Mouse (Mus musculus) heart, embryonic 11.5 days (tissue): ENCODE measurements around the gene Cish. TPM values are rescaled to one million over a fixed set of nuclear protein-coding genes. Genes with fewer than 3 reads are reported as not detected.
"Not testable (repeated sequence)": the region's sequence is repeated elsewhere in the genome, so short reads cannot be mapped to it uniquely, and the experiment has no call there.

Source experiments
- ATAC-seq: fragments of 200-750 bp; cut with Nextera tagmentation; replicated peaks from 2 replicates; pipeline ENCODE4 v1.8.0; 2017; ENCODE audit warnings: moderate library complexity; ENCODE audit not compliant: insufficient number of reproducible peaks, low FRiP score, low TSS enrichment
- H3K27ac ChIP-seq: fragments of 300-500 bp; sonication (generic); 2 replicates; pipeline ENCODE4 v1.5.1; 2014; ENCODE audit warnings: mild to moderate bottlenecking, low read depth, low read length
- H3K27me3 ChIP-seq: fragments of 300-500 bp; sonication (generic); 2 replicates; pipeline ENCODE4 v1.6.1; 2014; ENCODE audit warnings: mild to moderate bottlenecking, low read length, mixed read lengths; ENCODE audit not compliant: control insufficient read depth, insufficient read depth
- H3K36me3 ChIP-seq: fragments of 300-500 bp; sonication (generic); 2 replicates; pipeline ENCODE4 v1.6.1; 2014; ENCODE audit warnings: mild to moderate bottlenecking, low read length, moderate library complexity, mixed read lengths; ENCODE audit not compliant: control insufficient read depth, insufficient read depth
- H3K4me1 ChIP-seq: fragments of 300-500 bp; sonication (generic); 2 replicates; pipeline ENCODE4 v1.6.1; 2014; ENCODE audit warnings: low read length; ENCODE audit not compliant: control insufficient read depth, insufficient read depth
- H3K4me2 ChIP-seq: fragments of 300-500 bp; sonication (generic); 2 replicates; pipeline ENCODE4 v1.6.1; 2014; ENCODE audit warnings: mild to moderate bottlenecking, moderate library complexity
- H3K4me3 ChIP-seq: fragments of 300-500 bp; sonication (generic); 2 replicates; pipeline ENCODE4 v1.5.1; 2014; ENCODE audit warnings: low read depth, low read length
- H3K9ac ChIP-seq: fragments of 300-500 bp; sonication (generic); 2 replicates; pipeline ENCODE4 v1.6.1; 2014; ENCODE audit warnings: mild to moderate bottlenecking, low read depth, low read length, moderate library complexity
- H3K9me3 ChIP-seq: fragments of 300-500 bp; sonication (generic); replicated peaks from 2 replicates; pipeline ENCODE4 v1.6.1; 2016; ENCODE audit warnings: low read length; ENCODE audit not compliant: control insufficient read depth
- WGBS: fragments of 180-500 bp; shearing (Covaris S2); extraction: QIAGEN DNeasy Blood & Tissue Kit; methylation state at CpG from one replicate; pipeline ENCODE4 v1.1.7; 2014; ENCODE audit not compliant: insufficient replicate concordance; 5-methylcytosine and 5-hydroxymethylcytosine counted together
- polyA plus RNA-seq: library from polyadenylated mRNA; unstranded; fragments of >200 nt; fragmentation: Nextera tagmentation; extraction: Ambion mirVana; gene quantifications from 2 replicates; pipeline ENCODE4 v1.2.1, GENCODE M21; 2014

The Cish gene
- polyA plus RNA-seq, 1 experiment from 2014 or later: 7.7 TPM

- H3K27ac ChIP-seq: peak overlapping the region; percentile 57; the same call in 1 of the 2 replicates
These were observed 7.4 kb downstream of the Cish start for GRCm38 (mm10) chr9:107303121-107303820.

GRCm38 (mm10) chr9:107303900-107304299 lies 8.1 kb downstream of the Cish start:
- 76% methylated on average over 5 of the region's 5 CpGs for WGBS
- ATAC-seq: no peak
- Histone ChIP-seq H3K9ac (no peak overlapping the region), H3K9me3 (no peaks in the 10 kb centered on the region), H3K36me3 (0 out of 2 replicates have a peak, but pooled peaks cover 7% of the 10 kb centered on the region), H3K27ac (no peak overlapping the region), H3K4me3 (no peak overlapping the region), H3K4me2 (no peak overlapping the region), H3K4me1 (peaks cover 49% of the 10 kb centered on the region), H3K27me3 (no peaks in the 10 kb centered on the region)

More at GRCm38 (mm10) chr9:107303121-107303820, 7.4 kb downstream of the Cish start:
- Histone ChIP-seq H3K4me1 (peaks cover 54% of the 10 kb centered on the region), H3K9me3 (no peaks in the 10 kb centered on the region), H3K27me3 (no peaks in the 10 kb centered on the region), H3K9ac (0 out of 2 replicates have a peak overlapping the region, but pooled peaks have one; percentile 39), H3K4me2 (no peak overlapping the region), H3K36me3 (0 out of 2 replicates have a peak, but pooled peaks cover 7% of the 10 kb centered on the region), H3K4me3 (no peak overlapping the region)
- no peak for ATAC-seq
- 65% methylated on average over 9 of the region's 9 CpGs for WGBS

- no peak for ATAC-seq
- peaks cover 49% of the 10 kb centered on the region for H3K4me1 ChIP-seq
- H3K36me3 ChIP-seq: 0 out of 2 replicates have a peak, but pooled peaks cover 7% of the 10 kb centered on the region
- 78% methylated on average over 3 of the region's 3 CpGs for WGBS
- no peak overlapping the region for H3K4me3 ChIP-seq
- H3K4me2 ChIP-seq: no peak overlapping the region
- H3K27me3 ChIP-seq: no peaks in the 10 kb centered on the region
- H3K27ac ChIP-seq: no peak overlapping the region
- H3K9ac ChIP-seq: no peak overlapping the region
- H3K9me3 ChIP-seq: no peaks in the 10 kb centered on the region
These were observed 8.6 kb downstream of the Cish start for GRCm38 (mm10) chr9:107304383-107304782.

GRCm38 (mm10) chr9:107305012-107305411 lies 9.2 kb downstream of the Cish start:
- no peak overlapping the region for H3K4me3 ChIP-seq
- H3K36me3 ChIP-seq: 0 out of 2 replicates have a peak, but pooled peaks cover 7% of the 10 kb centered on the region
- no peak for ATAC-seq
- no peaks in the 10 kb centered on the region for H3K27me3 ChIP-seq
- no peaks in the 10 kb centered on the region for H3K9me3 ChIP-seq
- no peak overlapping the region for H3K9ac ChIP-seq
- H3K27ac ChIP-seq: no peak overlapping the region; the same call in 1 of the 2 replicates
- no peak overlapping the region for H3K4me2 ChIP-seq
- WGBS: 77% methylated on average over 4 of the region's 4 CpGs
- H3K4me1 ChIP-seq: peaks cover 51% of the 10 kb centered on the region

- H3K36me3 ChIP-seq: 0 out of 2 replicates have a peak, but pooled peaks cover 3% of the 10 kb centered on the region
- ATAC-seq: no peak
- peaks cover 51% of the 10 kb centered on the region for H3K4me1 ChIP-seq
- H3K27ac ChIP-seq: no peak overlapping the region; the same call in 1 of the 2 replicates
- H3K9ac ChIP-seq: 0 out of 2 replicates have a peak overlapping the region, but pooled peaks have one; percentile 28
- no peaks in the 10 kb centered on the region for H3K27me3 ChIP-seq
- H3K9me3 ChIP-seq: no peaks in the 10 kb centered on the region
- H3K4me2 ChIP-seq: no peak overlapping the region
- 59% methylated on average over 13 of the region's 13 CpGs for WGBS
- no peak overlapping the region for H3K4me3 ChIP-seq
These were observed 10.0 kb downstream of the Cish start for GRCm38 (mm10) chr9:107305601-107306542.

GRCm38 (mm10) chr9:107306673-107307072 lies 10.8 kb downstream of the Cish start:
- peaks cover 45% of the 10 kb centered on the region for H3K4me1 ChIP-seq
- H3K36me3 ChIP-seq, H3K27me3 ChIP-seq, H3K9me3 ChIP-seq, H3K4me2 ChIP-seq, H3K4me3 ChIP-seq, H3K9ac ChIP-seq, ATAC-seq, H3K27ac ChIP-seq: not testable (repeated sequence)
- WGBS: 92% methylated on average over 1 of the region's 1 CpGs

GRCm38 (mm10) chr9:107307099-107307872 lies 11.5 kb downstream of the Cish start:
- H3K27me3 ChIP-seq: no peaks in the 10 kb centered on the region
- no peak overlapping the region for H3K4me3 ChIP-seq
- peak overlapping the region; percentile 46 for H3K27ac ChIP-seq
- H3K9ac ChIP-seq: peak overlapping the region; percentile 39; the same call in 1 of the 2 replicates
- no peak for ATAC-seq
- H3K4me1 ChIP-seq: peaks cover 40% of the 10 kb centered on the region
- H3K4me2 ChIP-seq: peak overlapping the region; percentile 4; the same call in 1 of the 2 replicates
- H3K36me3 ChIP-seq: no peaks in the 10 kb centered on the region
- WGBS: 66% methylated on average over 11 of the region's 11 CpGs
- H3K9me3 ChIP-seq: no peaks in the 10 kb centered on the region

GRCm38 (mm10) chr9:107307886-107308285 lies 12.1 kb downstream of the Cish start:
- Histone ChIP-seq H3K9ac (peak overlapping the region; percentile 39; the same call in 1 of the 2 replicates), H3K4me2 (no peak overlapping the region), H3K36me3 (no peaks in the 10 kb centered on the region), H3K9me3 (no peaks in the 10 kb centered on the region), H3K27me3 (no peaks in the 10 kb centered on the region), H3K27ac (peak overlapping the region; percentile 46), H3K4me3 (no peak overlapping the region), H3K4me1 (peaks cover 36% of the 10 kb centered on the region)
- no peak; the same call in 1 of the 2 replicates for ATAC-seq
- WGBS: 48% methylated on average over 12 of the region's 12 CpGs
